Mouse (Mus musculus): ENCODE data around the gene Gjc1. TPM values are rescaled to one million over a fixed set of nuclear protein-coding genes. Genes with fewer than 3 reads are reported as not detected.

Gene Gjc1
- polyA plus RNA-seq, 1 experiment from 2014 or later = 24.9 TPM

DNA sequence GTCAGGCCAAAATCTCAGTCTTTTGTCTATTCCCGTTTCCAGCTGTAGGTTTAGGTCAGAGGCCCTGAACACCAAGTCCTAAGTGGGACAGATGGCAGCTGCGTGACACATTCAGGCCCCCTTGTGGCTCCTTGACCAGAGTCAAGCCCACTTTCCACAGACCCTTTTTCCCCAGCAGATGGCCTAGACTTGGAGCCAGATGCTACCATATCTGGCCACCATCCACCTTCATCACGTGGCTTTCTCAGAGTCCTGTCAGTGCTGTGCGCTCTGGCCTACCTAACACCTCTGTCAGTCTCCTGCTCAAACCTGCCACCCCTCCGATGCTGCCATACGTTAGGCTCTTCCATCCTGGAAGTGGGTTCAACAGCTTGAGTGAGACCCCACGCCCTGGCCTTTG is 64.1 kb downstream of the Gjc1 start:
- WGBS = 79% methylated on average over 7 of the region's 7 CpGs
- Histone ChIP-seq H3K4me3 (ENCODE audit: low read length) (no peak overlapping the region), H3K9ac (ENCODE audit: low read depth, low read length) (no peak overlapping the region), H3K4me2 (ENCODE audit: low read depth, low read length) (no peak overlapping the region), H3K4me1 (ENCODE audit: control insufficient read depth, insufficient read depth, low read length) (peaks cover 5% of the 10 kb centered on the region; the same call in 1 of the 2 replicates), H3K36me3 (ENCODE audit: control insufficient read depth, insufficient read depth, low read length) (no peaks in the 10 kb centered on the region), H3K9me3 (ENCODE audit: control insufficient read depth, low read length) (no peaks in the 10 kb centered on the region), H3K27me3 (replicated peaks; ENCODE audit: control insufficient read depth, insufficient read depth, low read length) (peaks cover under 1% of the 10 kb centered on the region; the same call in 1 of the 2 replicates), H3K27ac (ENCODE audit: low read length) (no peak overlapping the region)
- no peak for ATAC-seq

DNA sequence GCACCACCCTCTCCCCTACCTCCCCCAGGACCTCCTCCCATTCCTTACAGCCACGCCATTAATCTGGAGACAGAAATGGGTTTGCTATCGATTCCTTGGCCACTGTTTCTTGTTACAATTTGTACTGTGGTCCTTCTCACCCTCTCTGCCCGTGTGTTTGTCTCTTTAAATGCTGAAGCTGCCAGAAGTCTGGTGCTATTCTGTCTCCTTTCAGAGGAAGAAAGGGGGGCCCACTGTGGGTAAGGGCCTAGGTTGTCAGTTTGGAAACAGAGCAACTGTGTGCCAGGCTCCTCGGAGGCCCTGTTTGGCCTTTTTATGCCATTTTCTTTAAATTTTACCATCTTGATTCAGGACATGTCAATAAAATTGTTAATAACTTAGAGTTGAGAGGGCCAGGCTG is 65.1 kb downstream of the Gjc1 start:
- peak overlapping the region; percentile 5; the same call in 1 of the 2 replicates for H3K9ac ChIP-seq (ENCODE audit: low read depth, low read length)
- no peaks in the 10 kb centered on the region for H3K27me3 ChIP-seq (replicated peaks; ENCODE audit: control insufficient read depth, insufficient read depth, low read length)
- H3K4me3 ChIP-seq (ENCODE audit: low read length) = no peak overlapping the region
- H3K4me1 ChIP-seq (ENCODE audit: control insufficient read depth, insufficient read depth, low read length) = peaks cover 5% of the 10 kb centered on the region; the same call in 1 of the 2 replicates
- ATAC-seq = no peak
- 38% methylated on average over 4 of the region's 4 CpGs for WGBS
- no peaks in the 10 kb centered on the region for H3K36me3 ChIP-seq (ENCODE audit: control insufficient read depth, insufficient read depth, low read length)
- 0 out of 2 replicates have a peak overlapping the region, but pooled peaks have one; percentile 7 for H3K27ac ChIP-seq (ENCODE audit: low read length)
- peak overlapping the region; percentile 50 for H3K4me2 ChIP-seq (ENCODE audit: low read depth, low read length)
- no peaks in the 10 kb centered on the region for H3K9me3 ChIP-seq (ENCODE audit: control insufficient read depth, low read length)

DNA sequence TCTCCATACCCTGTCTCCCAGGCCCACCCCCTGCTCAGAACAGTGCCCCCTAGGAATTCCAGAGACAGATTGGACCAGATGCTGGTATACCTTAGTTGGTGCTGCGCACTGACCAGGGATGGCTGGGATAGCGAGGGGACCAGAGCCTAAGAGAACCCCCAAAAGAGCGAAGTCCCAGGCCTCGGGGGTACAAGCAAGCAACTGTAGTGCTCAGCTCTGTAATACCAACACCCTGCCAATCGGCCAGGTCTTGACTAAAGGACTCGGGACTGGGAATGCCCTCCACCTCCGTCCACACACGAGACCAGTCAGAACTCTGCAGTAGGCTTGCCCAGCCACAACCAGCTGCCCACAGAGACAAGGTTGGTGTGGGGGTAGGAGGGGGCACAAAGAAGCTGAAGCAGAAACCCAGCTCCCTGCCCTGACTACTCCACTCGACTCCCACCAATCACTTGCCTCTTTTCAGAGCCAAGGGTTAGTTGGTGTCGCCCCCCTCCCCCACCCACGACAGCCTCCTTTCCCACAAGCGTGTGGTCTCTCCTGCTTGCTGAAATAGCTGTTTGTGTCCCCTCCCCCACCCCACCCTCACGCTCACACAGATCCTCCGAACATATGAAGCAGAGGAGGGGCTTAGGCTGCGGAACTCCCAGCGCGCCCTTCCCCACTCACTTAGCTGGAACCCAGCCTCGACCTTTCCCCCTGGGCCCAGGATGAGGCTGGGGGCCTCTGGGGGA is 65.7 kb downstream of the Gjc1 start:
- H3K27ac ChIP-seq (ENCODE audit: low read length) = no peak overlapping the region
- H3K9me3 ChIP-seq (ENCODE audit: control insufficient read depth, low read length) = no peaks in the 10 kb centered on the region
- 42% methylated on average over 18 of the region's 18 CpGs for WGBS
- H3K36me3 ChIP-seq (ENCODE audit: control insufficient read depth, insufficient read depth, low read length) = no peaks in the 10 kb centered on the region
- no peaks in the 10 kb centered on the region for H3K27me3 ChIP-seq (replicated peaks; ENCODE audit: control insufficient read depth, insufficient read depth, low read length)
- peak overlapping the region; percentile 5; the same call in 1 of the 2 replicates for H3K9ac ChIP-seq (ENCODE audit: low read depth, low read length)
- peak; percentile 52 for ATAC-seq
- no peak overlapping the region for H3K4me3 ChIP-seq (ENCODE audit: low read length)
- peak overlapping the region; percentile 50 for H3K4me2 ChIP-seq (ENCODE audit: low read depth, low read length)
- H3K4me1 ChIP-seq (ENCODE audit: control insufficient read depth, insufficient read depth, low read length) = peaks cover 5% of the 10 kb centered on the region; the same call in 1 of the 2 replicates

DNA sequence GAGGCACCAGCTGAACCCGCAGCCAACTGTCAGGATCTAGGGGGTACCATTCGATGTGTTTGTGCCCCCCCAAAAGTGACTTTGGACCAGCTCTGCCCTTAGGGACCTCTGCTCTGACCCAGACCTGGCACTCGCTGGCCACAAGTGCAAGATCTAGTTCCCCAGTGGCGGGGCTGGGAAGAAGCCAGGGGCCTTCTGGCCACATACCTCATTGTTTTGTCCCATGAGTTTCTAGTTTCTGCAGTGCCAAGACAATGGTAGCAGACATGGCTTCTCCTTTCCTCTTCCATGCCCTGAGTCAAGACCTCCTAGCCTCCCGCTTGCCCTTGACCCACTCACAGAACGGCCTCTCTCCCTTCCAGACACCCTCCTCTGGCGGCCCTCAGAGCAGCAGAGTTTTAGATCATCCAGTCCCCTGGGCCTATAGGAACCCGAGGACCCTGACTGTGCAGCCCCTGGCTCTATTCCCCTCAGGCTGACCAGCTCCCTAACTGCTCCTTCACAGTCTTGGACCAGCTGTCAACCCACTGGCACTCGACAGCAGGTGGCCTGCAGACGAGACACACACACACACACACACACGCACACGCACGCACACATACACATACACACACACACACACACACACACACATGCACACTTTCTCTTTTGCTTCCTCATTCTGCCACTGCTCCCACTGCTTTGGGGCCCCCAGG is 66.5 kb downstream of the Gjc1 start:
- no peak for ATAC-seq
- H3K4me2 ChIP-seq (ENCODE audit: low read depth, low read length) = no peak overlapping the region
- peaks cover 5% of the 10 kb centered on the region; the same call in 1 of the 2 replicates for H3K4me1 ChIP-seq (ENCODE audit: control insufficient read depth, insufficient read depth, low read length)
- H3K36me3 ChIP-seq (ENCODE audit: control insufficient read depth, insufficient read depth, low read length) = no peaks in the 10 kb centered on the region
- WGBS = 73% methylated on average over 13 of the region's 13 CpGs
- H3K27ac ChIP-seq (ENCODE audit: low read length) = no peak overlapping the region
- H3K27me3 ChIP-seq (replicated peaks; ENCODE audit: control insufficient read depth, insufficient read depth, low read length) = no peaks in the 10 kb centered on the region
- H3K9me3 ChIP-seq (ENCODE audit: control insufficient read depth, low read length) = no peaks in the 10 kb centered on the region
- no peak overlapping the region for H3K9ac ChIP-seq (ENCODE audit: low read depth, low read length)
- H3K4me3 ChIP-seq (ENCODE audit: low read length) = no peak overlapping the region

DNA sequence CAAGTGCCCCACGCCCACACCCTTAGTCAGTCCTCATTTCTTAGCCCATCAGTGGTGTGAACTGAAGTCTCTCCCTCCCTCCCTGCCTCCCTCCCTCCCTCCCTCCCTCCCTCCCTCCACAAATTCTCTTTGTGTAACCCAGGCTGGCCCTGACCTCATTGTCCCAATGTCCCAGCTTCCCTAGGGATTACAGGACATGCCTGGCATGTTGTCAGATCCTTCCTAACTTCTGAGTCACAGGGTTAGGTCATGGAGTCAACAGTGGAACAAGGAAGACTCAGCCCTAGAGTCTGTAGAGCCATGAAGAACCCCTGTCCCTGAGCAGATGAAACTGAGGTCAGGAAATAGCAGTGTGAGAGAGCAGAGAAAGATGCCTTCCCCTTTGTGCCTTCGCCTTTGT is 69.8 kb downstream of the Gjc1 start:
- no peak overlapping the region for H3K4me2 ChIP-seq (ENCODE audit: low read depth, low read length)
- H3K9ac ChIP-seq (ENCODE audit: low read depth, low read length) = no peak overlapping the region
- 88% methylated on average over 2 of the region's 2 CpGs for WGBS
- H3K4me1 ChIP-seq (ENCODE audit: control insufficient read depth, insufficient read depth, low read length) = peaks cover 4% of the 10 kb centered on the region; the same call in 1 of the 2 replicates
- no peaks in the 10 kb centered on the region for H3K9me3 ChIP-seq (ENCODE audit: control insufficient read depth, low read length)
- ATAC-seq = no peak
- H3K27ac ChIP-seq (ENCODE audit: low read length) = no peak overlapping the region
- H3K27me3 ChIP-seq (replicated peaks; ENCODE audit: control insufficient read depth, insufficient read depth, low read length) = no peaks in the 10 kb centered on the region
- H3K4me3 ChIP-seq (ENCODE audit: low read length) = no peak overlapping the region
- H3K36me3 ChIP-seq (ENCODE audit: control insufficient read depth, insufficient read depth, low read length) = no peaks in the 10 kb centered on the region

Other genes starting within 250 kb of the Gjc1 start
- 14.9 and 15.8 TPM in 2 replicates for gene Gm11627, start 240.2 kb downstream of the Gjc1 start, polyA plus RNA-seq (2015; fragmentation: Nextera tagmentation; extraction: Ambion mirVana)
- gene Fzd2, start 215.3 kb downstream of the Gjc1 start, polyA plus RNA-seq (2015; fragmentation: Nextera tagmentation; extraction: Ambion mirVana) = 9.4 and 9.8 TPM in 2 replicates
- gene Meioc, start 156.0 kb downstream of the Gjc1 start, polyA plus RNA-seq (2015; fragmentation: Nextera tagmentation; extraction: Ambion mirVana) = 0.24 and 0.65 TPM in 2 replicates
- 36.7 and 39.9 TPM in 2 replicates for gene Ccdc43, start 121.9 kb downstream of the Gjc1 start, polyA plus RNA-seq (2015; fragmentation: Nextera tagmentation; extraction: Ambion mirVana)
- 2.4 and 3.1 TPM in 2 replicates for gene Adam11, start 58.3 kb downstream of the Gjc1 start, polyA plus RNA-seq (2015; fragmentation: Nextera tagmentation; extraction: Ambion mirVana)
- gene Higd1b, start 16.1 kb upstream of the Gjc1 start, polyA plus RNA-seq (2015; fragmentation: Nextera tagmentation; extraction: Ambion mirVana) = 0.55 and 0.62 TPM in 2 replicates
- gene Eftud2, start 61.3 kb upstream of the Gjc1 start, polyA plus RNA-seq (2015; fragmentation: Nextera tagmentation; extraction: Ambion mirVana) = 123 and 140 TPM in 2 replicates
- gene Ccdc103, start 61.5 kb upstream of the Gjc1 start, polyA plus RNA-seq (2015; fragmentation: Nextera tagmentation; extraction: Ambion mirVana) = 0.26 and 0.91 TPM in 2 replicates
- gene Fam187a, start 65.5 kb upstream of the Gjc1 start, polyA plus RNA-seq (2015; fragmentation: Nextera tagmentation; extraction: Ambion mirVana) = not detected in 2 replicates
- 0.09 and 0.38 TPM in 2 replicates for gene Gfap, start 81.2 kb upstream of the Gjc1 start, polyA plus RNA-seq (2015; fragmentation: Nextera tagmentation; extraction: Ambion mirVana)
- gene Kif18b, start 105.4 kb upstream of the Gjc1 start, polyA plus RNA-seq (2015; fragmentation: Nextera tagmentation; extraction: Ambion mirVana) = 6.8 and 7.4 TPM in 2 replicates
- 0.53 and 2.3 TPM in 2 replicates for gene C1ql1, start 127.0 kb upstream of the Gjc1 start, polyA plus RNA-seq (2015; fragmentation: Nextera tagmentation; extraction: Ambion mirVana)
- gene Nmt1, start 208.5 kb upstream of the Gjc1 start, polyA plus RNA-seq (2015; fragmentation: Nextera tagmentation; extraction: Ambion mirVana) = 55.9 and 59.6 TPM in 2 replicates
- 91.5 and 92.7 TPM in 2 replicates for gene Dcakd, start 208.6 kb upstream of the Gjc1 start, polyA plus RNA-seq (2015; fragmentation: Nextera tagmentation; extraction: Ambion mirVana)